In genomic region chr17:67962020-67962419, GRCm38 (mm10) we compare ENCODE assay signal across 13 mouse cellular contexts. TPM values are rescaled to one million over a fixed set of nuclear protein-coding genes. Genes with fewer than 3 reads are reported as not detected.
A peak's percentile ranks its signal among the peaks of the same experiment; 100 is the strongest.
DNase-seq lines count a peak whose midpoint lies in the region; ATAC-seq lines count a peak whose summit lies in the region.
"Had no signal": no experiment of that assay in that cellular context is flagged by ENCODE, and none has a peak within 500 bp of the region (broad histone marks: within the 10 kb centered on the region; RNA-seq: fewer than 3 reads in every experiment).

No protein-coding gene starts in this region.

- no peak overlapping the region for H3K4me2 ChIP-seq in forebrain, embryonic 14.5 days (ENCODE audit: low read length)
- no peak overlapping the region for H3K4me2 ChIP-seq in forebrain, embryonic 11.5 days (ENCODE audit: low read depth, low read length, severe bottlenecking)
- H3K4me2 ChIP-seq in neural tube, embryonic 15.5 days: no peak overlapping the region
- H3K4me2 ChIP-seq: heart, embryonic 15.5 days; midbrain, embryonic 12.5 days had no signal

- DNase-seq in forebrain, embryonic 14.5 days (ENCODE audit: low spot score): peak; percentile 24
- DNase-seq in forebrain, embryonic 11.5 days (ENCODE audit: low spot score): no peak
- DNase-seq in left cerebral cortex, adult 18-20 months (ENCODE audit: low spot score in 2 of 2): peak; percentile 25 to 36
- DNase-seq in left cerebral cortex, adult 11 months (ENCODE audit: low spot score): no peak
- DNase-seq in cerebellum, adult 8-10 months: peak; percentile 38
- DNase-seq in left cerebral cortex, postnatal 36 days (ENCODE audit: low spot score in 2 of 2): peak; percentile 9 to 28
- DNase-seq in retina, postnatal 1 day: no peak
- DNase-seq: kidney, postnatal 4 days; liver; thymus, postnatal 14 days had no signal

- H3K27me3 ChIP-seq in forebrain, embryonic 14.5 days (replicated peaks; ENCODE audit: control insufficient read depth, insufficient read depth, low read length): no peaks in the 10 kb centered on the region
- no peaks in the 10 kb centered on the region for H3K27me3 ChIP-seq in forebrain, embryonic 11.5 days (ENCODE audit: control insufficient read depth, insufficient read depth, low read length)
- no peaks in the 10 kb centered on the region for H3K27me3 ChIP-seq in neural tube, embryonic 15.5 days (replicated peaks)
- H3K27me3 ChIP-seq: heart, embryonic 15.5 days; midbrain, embryonic 12.5 days had no signal

- WGBS in forebrain, embryonic 14.5 days: 82% methylated on average over 8 of the region's 8 CpGs
- WGBS in forebrain, embryonic 11.5 days: 91% methylated on average over 8 of the region's 8 CpGs
- WGBS in neural tube, embryonic 15.5 days: 83% methylated on average over 8 of the region's 8 CpGs

- H3K36me3 ChIP-seq in forebrain, embryonic 14.5 days (ENCODE audit: control insufficient read depth, insufficient read depth, low read length): no peaks in the 10 kb centered on the region
- no peaks in the 10 kb centered on the region for H3K36me3 ChIP-seq in forebrain, embryonic 11.5 days (ENCODE audit: control insufficient read depth, insufficient read depth, low read length)
- H3K36me3 ChIP-seq in neural tube, embryonic 15.5 days: no peaks in the 10 kb centered on the region
- H3K36me3 ChIP-seq: heart, embryonic 15.5 days; midbrain, embryonic 12.5 days had no signal

- no peak overlapping the region for H3K9ac ChIP-seq in forebrain, embryonic 14.5 days (ENCODE audit: low read length)
- no peak overlapping the region for H3K9ac ChIP-seq in forebrain, embryonic 11.5 days (ENCODE audit: low read length)
- no peak overlapping the region for H3K9ac ChIP-seq in neural tube, embryonic 15.5 days (replicated peaks)
- H3K9ac ChIP-seq: heart, embryonic 15.5 days; midbrain, embryonic 12.5 days had no signal

- no peak overlapping the region for H3K4me3 ChIP-seq in forebrain, embryonic 14.5 days (ENCODE audit: low read depth, low read length)
- H3K4me3 ChIP-seq in forebrain, embryonic 11.5 days (ENCODE audit: low read depth, low read length): no peak overlapping the region
- H3K4me3 ChIP-seq in neural tube, embryonic 15.5 days (replicated peaks): no peak overlapping the region
- H3K4me3 ChIP-seq: heart, embryonic 15.5 days; midbrain, embryonic 12.5 days had no signal

- intact Hi-C loops in left cerebral cortex, postnatal 36 days (cut with DNase I): no loop called here

- no peaks in the 10 kb centered on the region for H3K4me1 ChIP-seq in forebrain, embryonic 14.5 days (ENCODE audit: control insufficient read depth, insufficient read depth, low read length)
- H3K4me1 ChIP-seq in forebrain, embryonic 11.5 days (replicated peaks; ENCODE audit: control insufficient read depth, insufficient read depth, low read length): no peaks in the 10 kb centered on the region
- no peaks in the 10 kb centered on the region for H3K4me1 ChIP-seq in neural tube, embryonic 15.5 days
- H3K4me1 ChIP-seq: heart, embryonic 15.5 days; midbrain, embryonic 12.5 days had no signal

- no peak overlapping the region for H3K27ac ChIP-seq in forebrain, embryonic 14.5 days (ENCODE audit: low read depth, low read length)
- no peak overlapping the region for H3K27ac ChIP-seq in forebrain, embryonic 11.5 days (ENCODE audit: low read depth, low read length)
- H3K27ac ChIP-seq in neural tube, embryonic 15.5 days (replicated peaks): no peak overlapping the region
- H3K27ac ChIP-seq: heart, embryonic 15.5 days; midbrain, embryonic 12.5 days had no signal

- ATAC-seq in forebrain, embryonic 14.5 days: no peak
- ATAC-seq in forebrain, embryonic 11.5 days (replicated peaks; ENCODE audit: low FRiP score): no peak
- no peak for ATAC-seq in neural tube, embryonic 15.5 days (ENCODE audit: low FRiP score)

- no peaks in the 10 kb centered on the region for H3K9me3 ChIP-seq in forebrain, embryonic 14.5 days (replicated peaks; ENCODE audit: control insufficient read depth, low read length)
- H3K9me3 ChIP-seq in forebrain, embryonic 11.5 days (ENCODE audit: control insufficient read depth, low read length): no peaks in the 10 kb centered on the region
- no peaks in the 10 kb centered on the region for H3K9me3 ChIP-seq in neural tube, embryonic 15.5 days (replicated peaks)
- H3K9me3 ChIP-seq: heart, embryonic 15.5 days; midbrain, embryonic 12.5 days had no signal

RNA-seq across cellular contexts. Expression of gene Arhgap28, which starts 41.9 kb away (rescaled TPM):
- polyA plus RNA-seq in forebrain, embryonic 14.5 days (2014; fragmentation: Nextera tagmentation; extraction: Ambion mirVana): 5.4 and 6.6 TPM in 2 replicates
- polyA plus RNA-seq in forebrain, embryonic 11.5 days (2014; fragmentation: Nextera tagmentation; extraction: Ambion mirVana): 20.8 and 21.9 TPM in 2 replicates
- total RNA-seq in left cerebral cortex, adult 18-20 months (2021): under 1 TPM; 0.54 to 0.93 TPM
- under 1 TPM; 0.43 to 0.44 TPM for total RNA-seq in left cerebral cortex, postnatal 36 days (2021)
- 8.9 and 11.3 TPM in 2 replicates for polyA plus RNA-seq in neural tube, embryonic 15.5 days (2015; fragmentation: Nextera tagmentation; extraction: Ambion mirVana)

Comparison
In these comparisons a context has a peak if more than half of its experiments do, and no peak if none do; other contexts are left out.
1. DNase-seq: peak in forebrain, embryonic 14.5 days (single experiment), left cerebral cortex, adult 18-20 months (2 of 2), cerebellum, adult 8-10 months (single experiment) and left cerebral cortex, postnatal 36 days (2 of 2); none in forebrain, embryonic 11.5 days (single experiment), left cerebral cortex, adult 11 months (single experiment) and retina, postnatal 1 day (single experiment).